Mouse (Mus musculus) heart, embryonic 11.5 days (tissue): ENCODE measurements around the gene Eps8l3. TPM values are rescaled to one million over a fixed set of nuclear protein-coding genes. Genes with fewer than 3 reads are reported as not detected.
A peak's percentile ranks its signal among the peaks of the same experiment; 100 is the strongest.
"Not testable (repeated sequence)": the region's sequence is repeated elsewhere in the genome, so short reads cannot be mapped to it uniquely, and the experiment has no call there.

ENCODE experiments used
- ATAC-seq: fragments of 200-750 bp; cut with Nextera tagmentation; replicated peaks from 2 replicates; pipeline ENCODE4 v1.8.0; 2017; ENCODE audit warnings: moderate library complexity; ENCODE audit not compliant: insufficient number of reproducible peaks, low FRiP score, low TSS enrichment
- H3K27ac ChIP-seq: fragments of 300-500 bp; sonication (generic); 2 replicates; pipeline ENCODE4 v1.5.1; 2014; ENCODE audit warnings: mild to moderate bottlenecking, low read depth, low read length
- H3K27me3 ChIP-seq: fragments of 300-500 bp; sonication (generic); 2 replicates; pipeline ENCODE4 v1.6.1; 2014; ENCODE audit warnings: mild to moderate bottlenecking, low read length, mixed read lengths; ENCODE audit not compliant: control insufficient read depth, insufficient read depth
- H3K36me3 ChIP-seq: fragments of 300-500 bp; sonication (generic); 2 replicates; pipeline ENCODE4 v1.6.1; 2014; ENCODE audit warnings: mild to moderate bottlenecking, low read length, moderate library complexity, mixed read lengths; ENCODE audit not compliant: control insufficient read depth, insufficient read depth
- H3K4me1 ChIP-seq: fragments of 300-500 bp; sonication (generic); 2 replicates; pipeline ENCODE4 v1.6.1; 2014; ENCODE audit warnings: low read length; ENCODE audit not compliant: control insufficient read depth, insufficient read depth
- H3K4me2 ChIP-seq: fragments of 300-500 bp; sonication (generic); 2 replicates; pipeline ENCODE4 v1.6.1; 2014; ENCODE audit warnings: mild to moderate bottlenecking, moderate library complexity
- H3K4me3 ChIP-seq: fragments of 300-500 bp; sonication (generic); 2 replicates; pipeline ENCODE4 v1.5.1; 2014; ENCODE audit warnings: low read depth, low read length
- H3K9ac ChIP-seq: fragments of 300-500 bp; sonication (generic); 2 replicates; pipeline ENCODE4 v1.6.1; 2014; ENCODE audit warnings: mild to moderate bottlenecking, low read depth, low read length, moderate library complexity
- H3K9me3 ChIP-seq: fragments of 300-500 bp; sonication (generic); replicated peaks from 2 replicates; pipeline ENCODE4 v1.6.1; 2016; ENCODE audit warnings: low read length; ENCODE audit not compliant: control insufficient read depth
- WGBS: fragments of 180-500 bp; shearing (Covaris S2); extraction: QIAGEN DNeasy Blood & Tissue Kit; methylation state at CpG from one replicate; pipeline ENCODE4 v1.1.7; 2014; ENCODE audit not compliant: insufficient replicate concordance; 5-methylcytosine and 5-hydroxymethylcytosine counted together
- polyA plus RNA-seq: library from polyadenylated mRNA; unstranded; fragments of >200 nt; fragmentation: Nextera tagmentation; extraction: Ambion mirVana; gene quantifications from 2 replicates; pipeline ENCODE4 v1.2.1, GENCODE M21; 2014

Gene Eps8l3
- polyA plus RNA-seq, 1 experiment from 2014 or later, result not detected

- WGBS, result 39% methylated on average over 6 of the region's 6 CpGs
- Histone ChIP-seq H3K9me3 (no peaks in the 10 kb centered on the region), H3K4me3 (no peak overlapping the region), H3K36me3 (no peaks in the 10 kb centered on the region), H3K27ac (no peak overlapping the region), H3K27me3 (no peaks in the 10 kb centered on the region), H3K4me1 (no peaks in the 10 kb centered on the region; the same call in 1 of the 2 replicates), H3K4me2 (no peak overlapping the region), H3K9ac (no peak overlapping the region)
- no peak for ATAC-seq
Measured at GRCm38 (mm10) chr3:107857646-107858045, 19.4 kb upstream of the Eps8l3 start.

GRCm38 (mm10) chr3:107861483-107861882 lies 15.5 kb upstream of the Eps8l3 start:
- H3K4me2 ChIP-seq, ATAC-seq, H3K27me3 ChIP-seq, H3K4me1 ChIP-seq, H3K4me3 ChIP-seq, H3K9me3 ChIP-seq, H3K27ac ChIP-seq, H3K9ac ChIP-seq, H3K36me3 ChIP-seq: not testable (repeated sequence)
- 80% methylated on average over 5 of the region's 5 CpGs for WGBS

- Histone ChIP-seq H3K27me3 (no peaks in the 10 kb centered on the region), H3K4me1 (no peaks in the 10 kb centered on the region), H3K27ac (no peak overlapping the region), H3K9me3 (no peaks in the 10 kb centered on the region), H3K4me3 (no peak overlapping the region), H3K9ac (no peak overlapping the region), H3K4me2 (no peak overlapping the region), H3K36me3 (no peaks in the 10 kb centered on the region)
- WGBS, result 47% methylated on average over 2 of the region's 2 CpGs
- no peak for ATAC-seq
Measured at GRCm38 (mm10) chr3:107862471-107862870, 14.6 kb upstream of the Eps8l3 start.

GRCm38 (mm10) chr3:107863471-107863870 lies 13.6 kb upstream of the Eps8l3 start:
- ATAC-seq, result no peak

GRCm38 (mm10) chr3:107863898-107864603 lies 13.0 kb upstream of the Eps8l3 start:
- no peak overlapping the region for H3K27ac ChIP-seq
- WGBS, result 6% methylated on average over 2 of the region's 2 CpGs
- no peaks in the 10 kb centered on the region for H3K4me1 ChIP-seq
- ATAC-seq, result 0 out of 2 replicates have a peak, but pooled peaks have one; percentile 49
- H3K9me3 ChIP-seq, result no peaks in the 10 kb centered on the region
- no peak overlapping the region for H3K9ac ChIP-seq
- H3K4me3 ChIP-seq, result no peak overlapping the region
- H3K36me3 ChIP-seq, result no peaks in the 10 kb centered on the region
- H3K4me2 ChIP-seq, result no peak overlapping the region
- H3K27me3 ChIP-seq, result no peaks in the 10 kb centered on the region

More at GRCm38 (mm10) chr3:107863471-107863870, 13.6 kb upstream of the Eps8l3 start:
- Histone ChIP-seq H3K4me1 (no peaks in the 10 kb centered on the region), H3K4me2 (no peak overlapping the region), H3K9ac (no peak overlapping the region), H3K27me3 (no peaks in the 10 kb centered on the region), H3K4me3 (no peak overlapping the region), H3K9me3 (no peaks in the 10 kb centered on the region), H3K27ac (no peak overlapping the region), H3K36me3 (no peaks in the 10 kb centered on the region)
- 68% methylated on average over 5 of the region's 5 CpGs for WGBS

- ATAC-seq, result no peak
- no peaks in the 10 kb centered on the region for H3K27me3 ChIP-seq
- H3K27ac ChIP-seq, result no peak overlapping the region
- H3K9ac ChIP-seq, result no peak overlapping the region
- no peaks in the 10 kb centered on the region for H3K36me3 ChIP-seq
- no peaks in the 10 kb centered on the region for H3K4me1 ChIP-seq
- no peak overlapping the region for H3K4me3 ChIP-seq
- no peak overlapping the region for H3K4me2 ChIP-seq
- no peaks in the 10 kb centered on the region for H3K9me3 ChIP-seq
- WGBS, result 68% methylated on average over 10 of the region's 10 CpGs
Measured at GRCm38 (mm10) chr3:107865364-107866091, 11.5 kb upstream of the Eps8l3 start.

- Histone ChIP-seq H3K36me3 (no peaks in the 10 kb centered on the region), H3K27ac (no peak overlapping the region)
- 5% methylated on average over 8 of the region's 8 CpGs for WGBS
Measured at GRCm38 (mm10) chr3:107867086-107867485, 9.9 kb upstream of the Eps8l3 start.

GRCm38 (mm10) chr3:107868452-107868851 lies 8.6 kb upstream of the Eps8l3 start:
- no peak for ATAC-seq
- H3K4me3 ChIP-seq, result no peak overlapping the region
- H3K9me3 ChIP-seq, result no peaks in the 10 kb centered on the region
- no peak overlapping the region for H3K27ac ChIP-seq
- H3K4me1 ChIP-seq, result no peaks in the 10 kb centered on the region
- no peaks in the 10 kb centered on the region for H3K36me3 ChIP-seq
- no peaks in the 10 kb centered on the region for H3K27me3 ChIP-seq
- no peak overlapping the region for H3K4me2 ChIP-seq
- no peak overlapping the region for H3K9ac ChIP-seq
- 87% methylated on average over 21 of the region's 22 CpGs for WGBS

More at GRCm38 (mm10) chr3:107867086-107867485, 9.9 kb upstream of the Eps8l3 start:
- H3K4me3 ChIP-seq, result no peak overlapping the region
- no peaks in the 10 kb centered on the region for H3K4me1 ChIP-seq
- H3K9ac ChIP-seq, result no peak overlapping the region
- H3K4me2 ChIP-seq, result no peak overlapping the region
- no peaks in the 10 kb centered on the region for H3K9me3 ChIP-seq
- no peaks in the 10 kb centered on the region for H3K27me3 ChIP-seq
- ATAC-seq, result 0 out of 2 replicates have a peak, but pooled peaks have one; percentile 6
